Mouse (Mus musculus): ENCODE measurements around the gene Bsg. TPM values are rescaled to one million over a fixed set of nuclear protein-coding genes. Genes with fewer than 3 reads are reported as not detected.
A peak's percentile ranks its signal among the peaks of the same experiment; 100 is the strongest.

The Bsg gene
- polyA plus RNA-seq, 1 experiment from 2014 or later, result 717 TPM

DNA sequence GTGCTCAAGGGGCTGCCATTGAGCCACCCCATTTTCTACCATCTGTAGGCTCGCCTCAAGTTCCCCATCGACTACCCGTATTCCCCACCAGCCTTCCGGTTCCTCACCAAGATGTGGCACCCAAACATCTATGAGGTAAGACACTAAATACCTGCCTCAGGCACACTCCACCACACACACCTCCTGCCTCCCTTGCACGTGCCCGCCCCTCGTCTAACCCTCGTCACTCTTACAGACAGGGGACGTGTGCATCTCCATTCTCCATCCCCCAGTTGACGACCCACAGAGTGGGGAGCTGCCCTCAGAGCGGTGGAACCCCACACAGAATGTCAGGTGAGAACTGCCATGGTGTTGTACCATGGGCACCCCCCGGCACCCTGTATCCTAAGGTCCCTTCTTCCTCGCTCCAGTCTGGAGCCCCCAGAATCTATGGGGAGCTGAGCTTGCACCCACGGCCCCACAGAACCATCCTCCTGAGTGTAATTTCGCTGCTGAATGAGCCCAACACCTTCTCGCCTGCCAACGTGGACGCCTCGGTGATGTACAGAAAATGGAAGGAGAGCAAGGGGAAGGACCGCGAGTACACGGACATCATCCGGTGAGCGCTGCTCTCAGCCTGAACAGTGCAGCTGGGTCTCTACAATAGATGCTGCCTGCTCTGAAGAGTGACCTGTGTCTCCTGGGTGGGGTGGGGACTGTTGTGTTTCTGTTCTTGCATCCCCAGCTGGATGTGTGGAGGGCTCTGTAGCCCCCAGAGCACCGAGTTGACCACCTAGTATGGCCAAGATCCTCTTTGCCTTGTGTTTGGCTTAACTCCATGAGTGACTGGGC, 19.3 kb upstream of the Bsg start:
- no peaks in the 10 kb centered on the region for H3K9me3 ChIP-seq
- 94% methylated on average over 25 of the region's 25 CpGs for WGBS
- no peak overlapping the region for H3K4me3 ChIP-seq
- no peak overlapping the region for H3K9ac ChIP-seq
- no peaks in the 10 kb centered on the region for H3K27me3 ChIP-seq
- peaks cover 59% of the 10 kb centered on the region for H3K36me3 ChIP-seq
- ATAC-seq (ENCODE audit: low FRiP score), result no peak
- H3K4me1 ChIP-seq (replicated peaks), result peaks cover 26% of the 10 kb centered on the region
- H3K4me2 ChIP-seq, result no peak overlapping the region
- H3K27ac ChIP-seq, result no peak overlapping the region

DNA sequence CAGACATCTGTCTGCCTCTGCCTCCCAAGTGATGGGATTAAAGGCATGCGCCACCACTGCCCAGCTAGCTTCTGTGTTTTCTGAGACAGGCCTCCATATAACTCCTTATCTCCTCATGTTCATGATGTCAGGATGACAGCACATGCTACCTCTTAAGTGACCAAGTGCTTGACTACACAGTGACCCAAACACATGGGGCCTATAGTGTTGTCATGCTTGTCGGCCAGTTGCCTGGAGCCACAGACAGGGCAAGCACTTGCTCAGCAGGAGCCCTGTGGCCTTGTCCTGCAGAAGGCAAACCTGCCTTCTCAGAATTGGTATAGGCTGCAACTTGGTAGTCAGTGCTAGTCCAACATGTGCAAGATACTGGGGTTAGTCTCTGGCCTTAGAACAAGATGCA, 18.1 kb upstream of the Bsg start:
- Histone ChIP-seq H3K4me2 (no peak overlapping the region), H3K27ac (no peak overlapping the region)
- 91% methylated on average over 2 of the region's 2 CpGs for WGBS

DNA sequence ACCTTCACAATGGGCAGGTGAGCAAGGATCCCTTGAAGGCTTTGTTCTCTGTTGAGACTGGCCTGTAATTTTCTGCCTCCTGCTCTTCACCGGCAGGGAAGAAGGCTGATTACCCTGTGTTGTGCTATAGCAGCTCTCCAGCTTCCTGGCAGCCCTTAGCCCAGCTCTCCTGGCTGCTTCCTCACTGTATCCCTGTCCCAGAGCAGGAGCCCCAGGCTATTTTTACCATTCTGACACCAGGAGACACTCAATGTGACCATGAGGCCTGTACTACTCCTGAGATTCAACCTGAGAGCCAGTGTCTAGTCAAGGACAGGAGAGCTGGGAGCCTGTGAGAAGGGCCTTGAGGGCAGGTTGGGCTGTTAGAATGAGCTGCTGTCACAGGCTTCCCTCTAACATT, 17.6 kb upstream of the Bsg start:
- Histone ChIP-seq H3K9ac (no peak overlapping the region), H3K27me3 (no peaks in the 10 kb centered on the region), H3K9me3 (no peaks in the 10 kb centered on the region), H3K36me3 (peaks cover 59% of the 10 kb centered on the region), H3K4me3 (no peak overlapping the region), H3K4me1 (replicated peaks) (peaks cover 18% of the 10 kb centered on the region), H3K4me2 (no peak overlapping the region), H3K27ac (no peak overlapping the region)
- ATAC-seq (ENCODE audit: low FRiP score), result no peak
- 100% methylated on average over 1 of the region's 1 CpGs for WGBS

More for the DNA sequence above, 18.1 kb upstream of the Bsg start:
- H3K27me3 ChIP-seq, result no peaks in the 10 kb centered on the region
- peaks cover 19% of the 10 kb centered on the region for H3K4me1 ChIP-seq (replicated peaks)
- H3K9ac ChIP-seq, result no peak overlapping the region
- ATAC-seq (ENCODE audit: low FRiP score), result no peak
- H3K4me3 ChIP-seq, result no peak overlapping the region
- no peaks in the 10 kb centered on the region for H3K9me3 ChIP-seq
- H3K36me3 ChIP-seq, result peaks cover 59% of the 10 kb centered on the region

DNA sequence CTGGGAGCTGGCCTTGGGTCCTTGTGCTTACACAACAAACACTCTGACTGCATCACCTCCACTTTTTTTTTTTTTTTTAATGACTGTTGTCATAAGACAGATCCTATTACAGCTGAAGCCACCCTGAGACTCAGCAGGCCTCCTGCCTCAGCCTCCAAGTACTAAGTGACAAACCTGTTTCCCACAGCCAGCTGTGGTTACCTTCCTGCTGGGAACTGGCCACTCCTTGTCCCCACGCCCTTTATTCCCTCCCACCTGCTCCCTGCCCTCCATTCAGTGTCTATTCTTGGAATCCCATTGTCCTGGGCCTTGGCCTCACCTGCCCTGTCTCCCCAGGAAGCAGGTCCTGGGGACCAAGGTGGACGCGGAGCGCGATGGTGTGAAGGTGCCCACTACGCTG, 16.8 kb upstream of the Bsg start:
- no peaks in the 10 kb centered on the region for H3K9me3 ChIP-seq
- H3K27ac ChIP-seq, result no peak overlapping the region
- H3K4me1 ChIP-seq (replicated peaks), result peaks cover 18% of the 10 kb centered on the region
- H3K9ac ChIP-seq, result no peak overlapping the region
- no peaks in the 10 kb centered on the region for H3K27me3 ChIP-seq
- peaks cover 59% of the 10 kb centered on the region for H3K36me3 ChIP-seq
- ATAC-seq (ENCODE audit: low FRiP score), result no peak
- no peak overlapping the region for H3K4me2 ChIP-seq
- no peak overlapping the region for H3K4me3 ChIP-seq
- 97% methylated on average over 6 of the region's 6 CpGs for WGBS

DNA sequence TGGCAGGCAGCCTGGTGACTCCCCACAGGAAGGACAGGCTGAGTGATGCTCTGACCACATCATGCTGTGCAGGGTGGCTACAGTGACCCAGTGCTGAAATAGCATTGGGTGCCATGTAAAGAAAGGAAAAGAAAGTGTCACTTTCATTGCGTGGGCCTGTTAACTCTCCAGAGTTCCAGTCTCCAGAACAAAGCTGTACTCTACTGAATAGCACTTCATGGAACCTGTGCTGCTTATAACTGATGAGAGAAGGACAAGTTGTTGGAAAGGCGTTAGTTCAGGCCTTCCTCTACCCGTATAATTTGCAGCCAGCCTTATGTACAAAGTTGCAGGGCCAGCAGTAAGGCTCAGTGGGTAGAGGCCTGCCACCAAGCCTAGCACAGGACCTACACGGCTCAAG, 15.6 kb upstream of the Bsg start, which contains the start of gene Gzmm:
Gzmm (plus strand) TSS at position 301 of the 400 bp plus-strand sequence.
- no peak within 1 kb of the TSS for H3K9ac ChIP-seq
- H3K4me3 ChIP-seq, result no peak within 1 kb of the TSS
- no peak for ATAC-seq (ENCODE audit: low FRiP score)
- no peak within 1 kb of the TSS for H3K27ac ChIP-seq
- H3K27me3 ChIP-seq, result no peaks in the 10 kb centered on the region
- peaks cover 59% of the 10 kb centered on the region for H3K36me3 ChIP-seq
- 83% methylated on average over 4 of the region's 4 CpGs for WGBS
- H3K4me2 ChIP-seq, result no peak within 1 kb of the TSS
- H3K9me3 ChIP-seq, result no peaks in the 10 kb centered on the region
- H3K4me1 ChIP-seq (replicated peaks), result peaks cover 7% of the 10 kb centered on the region

DNA sequence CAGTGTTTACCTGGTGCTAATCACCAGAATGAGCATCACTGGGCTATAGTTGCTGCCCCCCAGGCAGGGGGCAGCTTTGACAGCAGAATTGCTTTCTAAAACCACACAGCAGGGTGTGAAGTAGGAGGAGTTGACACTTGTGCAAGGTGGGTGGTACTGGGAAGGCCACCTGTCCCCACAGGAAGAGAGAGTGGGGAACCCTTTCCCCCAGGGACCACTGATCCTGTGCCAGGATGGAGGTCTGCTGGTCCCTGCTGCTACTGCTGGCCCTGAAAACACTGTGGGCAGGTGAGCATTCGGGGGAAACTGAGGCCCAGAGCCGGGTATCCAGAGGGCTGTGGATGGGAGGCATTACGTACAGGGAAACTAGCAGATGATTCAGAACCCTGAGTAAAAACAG, 15.1 kb upstream of the Bsg start:
- H3K4me1 ChIP-seq (replicated peaks), result peaks cover 3% of the 10 kb centered on the region
- H3K27me3 ChIP-seq, result no peaks in the 10 kb centered on the region
- no peak overlapping the region for H3K27ac ChIP-seq
- 98% methylated on average over 3 of the region's 3 CpGs for WGBS
- H3K9me3 ChIP-seq, result no peaks in the 10 kb centered on the region
- H3K9ac ChIP-seq, result no peak overlapping the region
- H3K4me2 ChIP-seq, result no peak overlapping the region
- H3K36me3 ChIP-seq, result peaks cover 56% of the 10 kb centered on the region
- H3K4me3 ChIP-seq, result no peak overlapping the region
- no peak for ATAC-seq (ENCODE audit: low FRiP score)

DNA sequence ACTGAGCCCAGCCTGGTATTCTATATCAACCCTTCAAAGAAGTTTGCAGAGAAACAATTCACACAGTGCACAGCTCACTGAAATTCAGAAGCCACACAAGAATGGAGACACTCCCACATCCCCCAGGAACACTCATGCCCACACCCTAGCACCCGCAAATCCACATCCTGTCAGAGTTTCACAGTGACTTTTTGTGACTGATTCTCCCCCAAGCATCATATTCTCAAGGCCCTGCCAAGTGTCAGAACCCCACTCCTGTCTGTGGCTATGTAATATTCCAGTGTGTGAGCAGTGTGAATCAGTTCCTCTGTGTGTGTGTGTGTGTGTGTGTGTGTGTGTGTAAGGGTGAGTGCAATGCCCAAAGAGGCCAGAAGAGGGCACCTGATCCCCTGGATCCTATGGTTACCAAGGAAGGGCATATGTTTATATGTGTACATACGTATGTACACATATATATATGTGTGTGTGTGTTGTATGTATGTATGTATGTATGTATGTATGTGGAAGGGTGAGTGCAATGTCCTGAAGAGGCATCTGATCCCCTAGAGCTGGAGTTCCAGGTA, 12.2 kb upstream of the Bsg start:
- Histone ChIP-seq H3K4me2 (no peak overlapping the region), H3K36me3 (peaks cover 29% of the 10 kb centered on the region), H3K27ac (no peak overlapping the region), H3K27me3 (no peaks in the 10 kb centered on the region), H3K4me3 (no peak overlapping the region), H3K4me1 (replicated peaks) (no peaks in the 10 kb centered on the region), H3K9me3 (no peaks in the 10 kb centered on the region), H3K9ac (no peak overlapping the region)
- no peak for ATAC-seq (ENCODE audit: low FRiP score)
- 94% methylated on average over 2 of the region's 2 CpGs for WGBS

DNA sequence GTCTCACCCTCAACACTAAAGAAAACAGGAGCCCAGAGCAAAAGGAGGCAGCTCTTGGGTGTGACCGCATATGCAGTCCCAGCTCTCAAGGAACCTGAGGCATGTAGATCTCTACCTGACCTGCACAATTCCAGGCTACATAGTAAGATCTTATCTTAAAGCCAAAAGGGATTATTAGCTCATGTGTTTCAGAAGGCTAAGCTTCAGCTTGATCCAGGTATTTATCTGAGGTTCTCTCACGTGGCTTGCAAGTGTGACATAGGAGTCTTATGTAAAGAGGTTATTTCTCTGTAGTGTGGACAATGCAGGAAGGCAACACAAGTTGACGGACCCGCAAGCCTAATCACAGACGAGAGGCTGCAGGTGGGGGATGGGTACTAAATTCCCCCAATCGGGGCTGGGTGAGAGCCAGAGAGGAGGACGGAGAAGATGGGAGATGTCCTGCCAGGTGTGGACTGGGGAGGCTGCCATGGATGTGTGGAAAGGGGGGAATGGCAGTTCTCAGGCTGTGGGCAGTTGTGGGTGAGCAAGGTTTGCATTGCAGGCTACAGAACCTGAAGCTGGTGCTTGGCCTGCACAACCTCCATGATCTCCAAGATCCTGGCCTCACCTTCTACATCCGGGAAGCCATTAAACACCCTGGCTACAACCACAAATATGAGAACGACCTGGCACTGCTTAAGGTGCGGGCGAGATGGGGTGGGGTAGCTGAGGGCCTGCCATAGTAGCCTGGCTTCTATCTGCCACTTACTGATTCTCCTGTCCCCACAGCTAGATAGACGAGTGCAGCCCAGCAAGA, 10.5 kb upstream of the Bsg start:
- Histone ChIP-seq H3K4me3 (no peak overlapping the region), H3K4me2 (no peak overlapping the region)
- 82% methylated on average over 12 of the region's 12 CpGs for WGBS

DNA sequence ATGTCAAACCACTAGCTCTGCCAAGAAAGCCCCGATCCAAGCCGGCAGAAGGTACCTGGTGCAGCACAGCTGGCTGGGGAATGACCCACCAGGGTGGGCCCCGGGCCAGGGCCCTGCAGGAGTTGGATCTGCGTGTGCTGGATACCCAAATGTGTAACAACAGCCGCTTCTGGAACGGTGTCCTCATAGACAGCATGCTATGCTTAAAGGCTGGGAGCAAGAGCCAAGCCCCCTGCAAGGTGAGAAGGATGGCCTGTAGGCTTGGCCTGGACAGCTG, 10.0 kb upstream of the Bsg start:
- WGBS, result 84% methylated on average over 6 of the region's 6 CpGs
- Histone ChIP-seq H3K9me3 (no peaks in the 10 kb centered on the region), H3K36me3 (peaks cover 6% of the 10 kb centered on the region), H3K27me3 (no peaks in the 10 kb centered on the region), H3K4me3 (no peak overlapping the region), H3K9ac (no peak overlapping the region; the same call in 1 of the 2 replicates), H3K27ac (no peak overlapping the region), H3K4me2 (no peak overlapping the region), H3K4me1 (replicated peaks) (no peaks in the 10 kb centered on the region)
- no peak for ATAC-seq (ENCODE audit: low FRiP score)

More for the DNA sequence above, 10.5 kb upstream of the Bsg start:
- no peak for ATAC-seq (ENCODE audit: low FRiP score)
- Histone ChIP-seq H3K4me1 (replicated peaks) (no peaks in the 10 kb centered on the region), H3K9ac (no peak overlapping the region; the same call in 1 of the 2 replicates), H3K9me3 (no peaks in the 10 kb centered on the region), H3K27me3 (no peaks in the 10 kb centered on the region), H3K27ac (no peak overlapping the region), H3K36me3 (peaks cover 12% of the 10 kb centered on the region)

DNA sequence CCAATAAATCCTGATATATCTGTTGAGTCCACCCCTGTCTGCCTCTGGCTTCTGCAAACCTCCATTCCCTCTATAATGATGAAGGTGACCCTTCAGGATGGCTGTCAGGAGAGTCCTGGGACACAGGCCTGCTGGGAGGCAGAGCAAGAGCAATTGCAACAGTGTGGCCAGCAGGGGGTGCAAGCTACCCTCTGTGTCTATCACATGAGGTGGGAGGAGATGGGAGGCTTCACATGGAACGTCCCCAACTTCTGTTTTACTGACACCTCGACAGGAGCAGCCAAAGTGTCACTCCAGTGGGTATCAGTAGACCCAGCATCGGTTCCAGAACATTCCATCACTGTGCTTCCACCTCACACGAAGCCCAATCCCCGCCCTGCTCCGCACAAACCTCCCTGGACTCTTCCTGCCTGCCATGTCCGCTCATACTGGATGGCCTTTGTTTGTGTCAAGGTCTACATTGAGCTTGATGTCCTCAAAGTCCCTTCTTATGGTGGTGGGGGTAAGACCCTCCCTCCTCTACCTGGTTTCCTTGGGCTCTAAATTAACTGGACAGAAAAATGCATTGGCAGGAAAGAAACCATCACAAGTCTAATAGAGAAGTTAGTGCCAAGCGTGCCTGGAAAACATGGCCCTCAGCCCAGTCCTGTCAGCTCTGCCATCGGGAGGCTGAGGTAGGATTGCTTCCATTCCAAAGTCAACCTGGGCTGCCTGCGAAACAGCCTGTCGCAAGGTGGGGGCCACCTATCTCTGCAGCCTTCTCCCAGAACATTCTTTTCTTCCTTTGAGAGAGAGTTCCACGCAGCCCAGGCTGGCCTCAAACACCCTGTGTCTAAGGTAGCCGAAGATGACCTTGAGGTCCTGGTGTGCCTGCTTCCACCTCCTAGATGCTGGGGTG, 8.8 kb upstream of the Bsg start:
- no peaks in the 10 kb centered on the region for H3K4me1 ChIP-seq (replicated peaks)
- no peak overlapping the region for H3K4me2 ChIP-seq
- H3K27me3 ChIP-seq, result no peaks in the 10 kb centered on the region
- 70% methylated on average over 13 of the region's 13 CpGs for WGBS
- no peak overlapping the region for H3K27ac ChIP-seq
- peak overlapping the region; percentile 13; the same call in 1 of the 2 replicates for H3K9ac ChIP-seq
- no peak overlapping the region for H3K4me3 ChIP-seq
- H3K36me3 ChIP-seq, result no peaks in the 10 kb centered on the region
- ATAC-seq (ENCODE audit: low FRiP score), result peak; percentile 11; the same call in 1 of the 2 replicates
- H3K9me3 ChIP-seq, result no peaks in the 10 kb centered on the region

DNA sequence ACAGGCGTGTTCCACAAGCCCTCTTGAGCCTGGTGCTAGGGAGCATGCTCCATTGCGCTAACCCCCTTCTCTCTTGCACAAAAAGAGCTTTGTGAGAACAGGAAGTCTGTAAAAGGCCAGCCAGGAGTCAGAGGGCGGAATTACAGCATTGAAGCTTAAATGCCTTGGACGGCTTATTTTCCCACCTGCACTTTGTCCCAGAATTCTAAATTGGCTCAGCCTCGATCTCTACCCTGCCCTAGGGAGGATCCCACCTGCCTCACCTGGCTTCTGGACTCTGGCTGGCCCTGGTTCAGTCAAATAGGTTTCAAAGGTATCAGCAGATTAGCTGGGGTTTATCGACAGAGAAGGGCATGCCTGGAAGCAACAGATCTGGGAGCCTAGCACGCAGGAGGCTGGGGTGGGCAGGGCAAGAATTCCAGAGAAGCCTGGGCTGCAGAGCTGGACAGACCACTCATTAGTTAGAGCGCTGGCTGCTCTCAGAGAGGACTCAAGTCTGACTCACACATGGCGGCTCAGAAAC, 8.1 kb upstream of the Bsg start:
- no peaks in the 10 kb centered on the region for H3K36me3 ChIP-seq
- no peak overlapping the region for H3K4me3 ChIP-seq
- no peak for ATAC-seq (ENCODE audit: low FRiP score)
- no peaks in the 10 kb centered on the region for H3K27me3 ChIP-seq
- no peaks in the 10 kb centered on the region for H3K4me1 ChIP-seq (replicated peaks)
- 0 out of 2 replicates have a peak overlapping the region, but pooled peaks have one; percentile 23 for H3K27ac ChIP-seq
- 70% methylated on average over 9 of the region's 9 CpGs for WGBS
- H3K9me3 ChIP-seq, result no peaks in the 10 kb centered on the region
- H3K9ac ChIP-seq, result no peak overlapping the region
- H3K4me2 ChIP-seq, result no peak overlapping the region
